Mouse (Mus musculus): ENCODE results near the gene Hexdc.

Gene Hexdc

GRCm38 (mm10) chr11:121204161-121205006 lies at the start of gene Hexdc, which contains the start of gene Ogfod3:
Hexdc (plus strand) TSS chr11:121204433.
Ogfod3 (minus strand) TSS chr11:121204711.
- DNase-seq = peak; percentile 96

- peak; percentile 82 to 85 for DNase-seq
Measured at GRCm38 (mm10) chr11:121156411-121156891, 47.8 kb upstream of the Hexdc start.

GRCm38 (mm10) chr11:121159971-121160370 lies 44.3 kb upstream of the Hexdc start, which contains the start of gene Uts2r:
Uts2r (plus strand) TSS chr11:121160271.
- DNase-seq = no peak

- peak; percentile 56 to 74 for DNase-seq
Measured at GRCm38 (mm10) chr11:121160636-121161346, 43.4 kb upstream of the Hexdc start.

- no peak for DNase-seq
Measured at GRCm38 (mm10) chr11:121163751-121164150, 40.5 kb upstream of the Hexdc start.

- DNase-seq = no peak
Measured at GRCm38 (mm10) chr11:121173203-121173602, 31.0 kb upstream of the Hexdc start.

GRCm38 (mm10) chr11:121174234-121174633 lies 30.0 kb upstream of the Hexdc start:
- DNase-seq = no peak

GRCm38 (mm10) chr11:121176285-121177270 lies 27.7 kb upstream of the Hexdc start:
- DNase-seq = peak; percentile 77 to 83

- DNase-seq = peak; percentile 71
Measured at GRCm38 (mm10) chr11:121189681-121190080, 14.6 kb upstream of the Hexdc start.

- no peak for DNase-seq
Measured at GRCm38 (mm10) chr11:121192742-121193141, 11.5 kb upstream of the Hexdc start.

- DNase-seq = no peak
Measured at GRCm38 (mm10) chr11:121193415-121193814, 10.8 kb upstream of the Hexdc start.

- DNase-seq = no peak
Measured at GRCm38 (mm10) chr11:121198622-121199021, 5.6 kb upstream of the Hexdc start.

- DNase-seq = no peak
Measured at GRCm38 (mm10) chr11:121199851-121200250, 4.4 kb upstream of the Hexdc start.

GRCm38 (mm10) chr11:121200781-121201180 lies 3.5 kb upstream of the Hexdc start:
- DNase-seq = no peak

- DNase-seq = peak; percentile 62 to 75
Measured at GRCm38 (mm10) chr11:121201436-121202198, 2.6 kb upstream of the Hexdc start.

- no peak for DNase-seq
Measured at GRCm38 (mm10) chr11:121203859-121204160, 423 bp upstream of the Hexdc start.

GRCm38 (mm10) chr11:121216831-121217230 lies 12.6 kb downstream of the Hexdc start:
- no peak for DNase-seq

- DNase-seq = no peak
Measured at GRCm38 (mm10) chr11:121219776-121220175, 15.5 kb downstream of the Hexdc start.

- no peak for DNase-seq
Measured at GRCm38 (mm10) chr11:121220771-121221170, 16.5 kb downstream of the Hexdc start.

GRCm38 (mm10) chr11:121221321-121222010 lies 17.2 kb downstream of the Hexdc start:
- DNase-seq = peak; percentile 72 to 85

All from cerebellum, postnatal 14 days (tissue).